Mouse (Mus musculus): ENCODE measurements around the gene Hps4. TPM values are rescaled to one million over a fixed set of nuclear protein-coding genes. Genes with fewer than 3 reads are reported as not detected.
"Not testable (repeated sequence)": the region's sequence is repeated elsewhere in the genome, so short reads cannot be mapped to it uniquely, and the experiment has no call there.

The Hps4 gene
- polyA plus RNA-seq, 1 experiment from 2014 or later = 42.9 TPM

GRCm38 (mm10) chr5:112411514-112412335 lies 68.8 kb downstream of the Hps4 start:
- no peak overlapping the region for H3K27ac ChIP-seq (ENCODE audit: low read depth)
- peak overlapping the region; percentile 25 for H3K4me2 ChIP-seq (ENCODE audit: low read length)
- H3K27me3 ChIP-seq (replicated peaks; ENCODE audit: control insufficient read depth, insufficient read depth, low read length) = peaks cover 3% of the 10 kb centered on the region; the same call in 1 of the 2 replicates
- no peak overlapping the region for H3K4me3 ChIP-seq (ENCODE audit: low read depth, low read length)
- H3K36me3 ChIP-seq (ENCODE audit: control insufficient read depth, insufficient read depth, low read length) = no peaks in the 10 kb centered on the region
- H3K4me1 ChIP-seq (replicated peaks; ENCODE audit: control insufficient read depth, insufficient read depth, low read length) = peaks cover 5% of the 10 kb centered on the region
- DNase-seq (ENCODE audit: low spot score) = no peak
- H3K9ac ChIP-seq (ENCODE audit: low read length) = no peak overlapping the region
- no peak; the same call in 1 of the 2 replicates for ATAC-seq (replicated peaks; ENCODE audit: low FRiP score, low TSS enrichment, low read depth)
- WGBS = 11% methylated on average over 19 of the region's 19 CpGs
- no peaks in the 10 kb centered on the region for H3K9me3 ChIP-seq (ENCODE audit: control insufficient read depth, low read length)

- not testable (repeated sequence) for H3K9me3 ChIP-seq (ENCODE audit: control insufficient read depth, low read length); H3K4me1 ChIP-seq (replicated peaks; ENCODE audit: control insufficient read depth, insufficient read depth, low read length); DNase-seq (ENCODE audit: low spot score); ATAC-seq (replicated peaks; ENCODE audit: low FRiP score, low TSS enrichment, low read depth); H3K27ac ChIP-seq (ENCODE audit: low read depth); H3K4me3 ChIP-seq (ENCODE audit: low read depth, low read length); H3K36me3 ChIP-seq (ENCODE audit: control insufficient read depth, insufficient read depth, low read length); H3K27me3 ChIP-seq (replicated peaks; ENCODE audit: control insufficient read depth, insufficient read depth, low read length); H3K4me2 ChIP-seq (ENCODE audit: low read length); H3K9ac ChIP-seq (ENCODE audit: low read length)
- 83% methylated on average over 4 of the region's 4 CpGs for whole genome bisulfite sequencing
These were observed 69.9 kb downstream of the Hps4 start for GRCm38 (mm10) chr5:112412781-112413180.

GRCm38 (mm10) chr5:112416673-112417072 lies 73.8 kb downstream of the Hps4 start:
- Histone ChIP-seq H3K9me3 (ENCODE audit: control insufficient read depth, low read length) (no peaks in the 10 kb centered on the region), H3K9ac (ENCODE audit: low read length) (no peak overlapping the region), H3K27me3 (replicated peaks; ENCODE audit: control insufficient read depth, insufficient read depth, low read length) (no peaks in the 10 kb centered on the region), H3K27ac (ENCODE audit: low read depth) (no peak overlapping the region), H3K36me3 (ENCODE audit: control insufficient read depth, insufficient read depth, low read length) (no peaks in the 10 kb centered on the region), H3K4me3 (ENCODE audit: low read depth, low read length) (no peak overlapping the region), H3K4me2 (ENCODE audit: low read length) (no peak overlapping the region), H3K4me1 (replicated peaks; ENCODE audit: control insufficient read depth, insufficient read depth, low read length) (peaks cover 3% of the 10 kb centered on the region)
- DNase-seq (ENCODE audit: low spot score) (no peak), ATAC-seq (replicated peaks; ENCODE audit: low FRiP score, low TSS enrichment, low read depth) (no peak)
- 61% methylated on average over 5 of the region's 5 CpGs for WGBS

GRCm38 (mm10) chr5:112418023-112418422 lies 75.1 kb downstream of the Hps4 start:
- no peaks in the 10 kb centered on the region for H3K27me3 ChIP-seq (replicated peaks; ENCODE audit: control insufficient read depth, insufficient read depth, low read length)
- H3K9ac ChIP-seq (ENCODE audit: low read length) = no peak overlapping the region
- no peak overlapping the region for H3K4me2 ChIP-seq (ENCODE audit: low read length)
- ATAC-seq (replicated peaks; ENCODE audit: low FRiP score, low TSS enrichment, low read depth) = no peak
- H3K27ac ChIP-seq (ENCODE audit: low read depth) = no peak overlapping the region
- H3K36me3 ChIP-seq (ENCODE audit: control insufficient read depth, insufficient read depth, low read length) = no peaks in the 10 kb centered on the region
- H3K9me3 ChIP-seq (ENCODE audit: control insufficient read depth, low read length) = no peaks in the 10 kb centered on the region
- DNase-seq (ENCODE audit: low spot score) = no peak
- H3K4me3 ChIP-seq (ENCODE audit: low read depth, low read length) = no peak overlapping the region
- 66% methylated on average over 4 of the region's 4 CpGs for WGBS
- H3K4me1 ChIP-seq (replicated peaks; ENCODE audit: control insufficient read depth, insufficient read depth, low read length) = no peaks in the 10 kb centered on the region

GRCm38 (mm10) chr5:112419535-112419934 lies 76.7 kb downstream of the Hps4 start:
- no peak overlapping the region for H3K27ac ChIP-seq (ENCODE audit: low read depth)
- no peaks in the 10 kb centered on the region for H3K9me3 ChIP-seq (ENCODE audit: control insufficient read depth, low read length)
- H3K9ac ChIP-seq (ENCODE audit: low read length) = no peak overlapping the region
- H3K36me3 ChIP-seq (ENCODE audit: control insufficient read depth, insufficient read depth, low read length) = no peaks in the 10 kb centered on the region
- H3K4me3 ChIP-seq (ENCODE audit: low read depth, low read length) = no peak overlapping the region
- 27% methylated on average over 12 of the region's 12 CpGs for WGBS
- H3K4me1 ChIP-seq (replicated peaks; ENCODE audit: control insufficient read depth, insufficient read depth, low read length) = no peaks in the 10 kb centered on the region
- ATAC-seq (replicated peaks; ENCODE audit: low FRiP score, low TSS enrichment, low read depth) = no peak
- DNase-seq (ENCODE audit: low spot score) = no peak
- peak overlapping the region; percentile 37 for H3K4me2 ChIP-seq (ENCODE audit: low read length)
- no peaks in the 10 kb centered on the region for H3K27me3 ChIP-seq (replicated peaks; ENCODE audit: control insufficient read depth, insufficient read depth, low read length)

- DNase-seq (ENCODE audit: low spot score) (no peak), ATAC-seq (replicated peaks; ENCODE audit: low FRiP score, low TSS enrichment, low read depth) (no peak)
- no peak overlapping the region for H3K9ac ChIP-seq (ENCODE audit: low read length)
- H3K27ac ChIP-seq (ENCODE audit: low read depth) = no peak overlapping the region
- 85% methylated on average over 7 of the region's 7 CpGs for WGBS
- H3K4me3 ChIP-seq (ENCODE audit: low read depth, low read length) = no peak overlapping the region
- H3K4me1 ChIP-seq (replicated peaks; ENCODE audit: control insufficient read depth, insufficient read depth, low read length) = no peaks in the 10 kb centered on the region; the same call in 1 of the 2 replicates
- H3K36me3 ChIP-seq (ENCODE audit: control insufficient read depth, insufficient read depth, low read length) = no peaks in the 10 kb centered on the region
- no peaks in the 10 kb centered on the region for H3K9me3 ChIP-seq (ENCODE audit: control insufficient read depth, low read length)
- H3K4me2 ChIP-seq (ENCODE audit: low read length) = no peak overlapping the region
- peaks cover 2% of the 10 kb centered on the region; the same call in 1 of the 2 replicates for H3K27me3 ChIP-seq (replicated peaks; ENCODE audit: control insufficient read depth, insufficient read depth, low read length)
These were observed 83.8 kb downstream of the Hps4 start for GRCm38 (mm10) chr5:112426635-112427034.

GRCm38 (mm10) chr5:112427283-112427682 lies 84.4 kb downstream of the Hps4 start:
- H3K27me3 ChIP-seq (replicated peaks; ENCODE audit: control insufficient read depth, insufficient read depth, low read length) = peaks cover 2% of the 10 kb centered on the region; the same call in 1 of the 2 replicates
- ATAC-seq (replicated peaks; ENCODE audit: low FRiP score, low TSS enrichment, low read depth) = no peak
- no peaks in the 10 kb centered on the region for H3K36me3 ChIP-seq (ENCODE audit: control insufficient read depth, insufficient read depth, low read length)
- H3K9ac ChIP-seq (ENCODE audit: low read length) = no peak overlapping the region
- no peak overlapping the region for H3K4me3 ChIP-seq (ENCODE audit: low read depth, low read length)
- H3K27ac ChIP-seq (ENCODE audit: low read depth) = no peak overlapping the region
- H3K4me2 ChIP-seq (ENCODE audit: low read length) = no peak overlapping the region
- H3K4me1 ChIP-seq (replicated peaks; ENCODE audit: control insufficient read depth, insufficient read depth, low read length) = no peaks in the 10 kb centered on the region; the same call in 1 of the 2 replicates
- peak; percentile 68 for DNase-seq (ENCODE audit: low spot score)
- 40% methylated on average over 2 of the region's 2 CpGs for WGBS
- H3K9me3 ChIP-seq (ENCODE audit: control insufficient read depth, low read length) = no peaks in the 10 kb centered on the region
